Mouse (Mus musculus) intestine, embryonic 15.5 days (tissue): ENCODE data around the gene Actn1. TPM values are rescaled to one million over a fixed set of nuclear protein-coding genes. Genes with fewer than 3 reads are reported as not detected.
A peak's percentile ranks its signal among the peaks of the same experiment; 100 is the strongest.

Experiments
- ATAC-seq: fragments of 200-750 bp; cut with Nextera tagmentation; 2 replicates; pipeline ENCODE4 v1.8.0; 2017; ENCODE audit warnings: moderate TSS enrichment, moderate library complexity
- H3K27ac ChIP-seq: fragments of 300-500 bp; sonication (generic); 2 replicates; pipeline ENCODE4 v1.5.1; 2015; ENCODE audit warnings: mild to moderate bottlenecking, inconsistent platforms
- H3K27me3 ChIP-seq: fragments of 300-500 bp; sonication (generic); replicated peaks from 2 replicates; pipeline ENCODE4 v1.6.1; 2015; ENCODE audit warnings: inconsistent platforms
- H3K36me3 ChIP-seq: fragments of 300-500 bp; sonication (generic); 2 replicates; pipeline ENCODE4 v1.6.1; 2015; ENCODE audit warnings: inconsistent platforms
- H3K4me1 ChIP-seq: fragments of 300-500 bp; sonication (generic); replicated peaks from 2 replicates; pipeline ENCODE4 v1.6.1; 2015; ENCODE audit warnings: inconsistent platforms
- H3K4me2 ChIP-seq: fragments of 300-500 bp; sonication (generic); replicated peaks from 2 replicates; pipeline ENCODE4 v1.6.1; 2015; ENCODE audit warnings: mild to moderate bottlenecking, inconsistent platforms
- H3K4me3 ChIP-seq: fragments of 300-500 bp; sonication (generic); replicated peaks from 2 replicates; pipeline ENCODE4 v1.5.1; 2015; ENCODE audit warnings: inconsistent platforms
- H3K9ac ChIP-seq: fragments of 300-500 bp; sonication (generic); 2 replicates; pipeline ENCODE4 v1.6.1; 2015; ENCODE audit warnings: inconsistent platforms
- H3K9me3 ChIP-seq: fragments of 300-500 bp; sonication (generic); 2 replicates; pipeline ENCODE4 v1.6.1; 2016; ENCODE audit warnings: inconsistent platforms
- WGBS: fragments of 180-500 bp; shearing (Covaris S2); methylation state at CpG from one replicate; pipeline ENCODE4 v1.1.7; 2015; 5-methylcytosine and 5-hydroxymethylcytosine counted together
- polyA plus RNA-seq: library from polyadenylated mRNA; unstranded; fragments of >200 nt; fragmentation: Nextera tagmentation; extraction: Ambion mirVana; gene quantifications from 2 replicates; pipeline ENCODE4 v1.2.1, GENCODE M21; 2015

The Actn1 gene
- polyA plus RNA-seq, 1 experiment from 2014 or later, result 53.6 TPM

DNA sequence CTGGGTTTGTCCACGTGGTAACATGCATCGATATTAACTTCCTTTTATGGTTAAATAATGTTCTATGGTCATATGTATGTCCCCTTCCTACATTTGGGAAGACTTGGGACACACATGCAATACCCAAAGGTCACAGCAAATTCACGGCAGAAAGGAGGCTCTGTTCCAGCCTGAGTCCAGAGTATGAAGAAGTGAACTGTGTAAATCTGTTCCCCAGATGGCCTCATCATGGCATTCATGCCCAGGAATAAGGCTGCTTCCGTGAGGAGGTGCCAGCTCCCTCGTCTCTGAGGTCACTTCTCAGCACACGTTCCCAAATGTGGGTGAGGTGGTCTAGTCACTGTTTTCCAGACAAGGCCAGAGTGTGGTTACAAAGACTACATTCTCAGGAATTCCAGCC, 122.9 kb downstream of the Actn1 start:
- Histone ChIP-seq H3K4me1 (0 out of 2 replicates have a peak, but pooled peaks cover 2% of the 10 kb centered on the region), H3K36me3 (no peaks in the 10 kb centered on the region), H3K4me2 (no peak overlapping the region), H3K9me3 (no peaks in the 10 kb centered on the region), H3K9ac (no peak overlapping the region), H3K4me3 (no peak overlapping the region), H3K27me3 (no peaks in the 10 kb centered on the region), H3K27ac (no peak overlapping the region)
- 88% methylated on average over 6 of the region's 6 CpGs for WGBS
- no peak for ATAC-seq

DNA sequence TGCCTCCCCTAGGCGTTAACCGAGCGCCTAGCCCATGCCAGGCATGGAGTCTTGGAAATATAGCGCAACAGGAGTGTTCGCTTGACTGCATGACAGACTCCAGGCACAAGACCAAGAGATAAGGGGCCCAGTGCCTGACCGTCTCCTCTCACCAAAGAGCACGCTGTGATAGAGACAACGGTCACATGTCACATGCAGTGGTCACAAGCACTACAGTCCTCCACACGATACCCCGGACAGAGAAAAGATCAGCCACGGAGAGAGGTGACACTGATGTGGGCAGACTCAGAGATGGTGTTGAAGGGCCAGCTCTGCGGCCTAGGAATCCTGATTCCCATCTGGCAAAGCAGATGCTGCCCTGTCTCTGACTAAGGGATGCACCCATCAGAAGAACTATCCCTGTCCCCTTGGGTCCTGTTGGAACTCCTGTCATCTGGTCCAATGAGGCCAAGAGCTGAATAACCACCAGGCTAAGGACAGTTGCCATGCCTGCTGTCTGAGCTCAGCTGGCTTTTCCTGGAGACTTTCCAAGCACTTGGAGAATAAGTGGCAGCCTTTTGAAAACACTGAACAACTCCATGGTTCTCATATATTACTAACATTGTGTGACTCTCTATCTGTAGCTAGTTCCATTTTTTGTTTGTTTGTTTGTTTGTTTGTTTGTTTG, 123.8 kb downstream of the Actn1 start:
- no peak overlapping the region for H3K9ac ChIP-seq
- no peak for ATAC-seq
- H3K4me2 ChIP-seq, result no peak overlapping the region
- no peak overlapping the region for H3K27ac ChIP-seq
- peaks cover 9% of the 10 kb centered on the region for H3K4me1 ChIP-seq
- 84% methylated on average over 12 of the region's 12 CpGs for whole genome bisulfite sequencing
- no peaks in the 10 kb centered on the region for H3K9me3 ChIP-seq
- H3K4me3 ChIP-seq, result no peak overlapping the region
- H3K27me3 ChIP-seq, result no peaks in the 10 kb centered on the region
- H3K36me3 ChIP-seq, result no peaks in the 10 kb centered on the region

DNA sequence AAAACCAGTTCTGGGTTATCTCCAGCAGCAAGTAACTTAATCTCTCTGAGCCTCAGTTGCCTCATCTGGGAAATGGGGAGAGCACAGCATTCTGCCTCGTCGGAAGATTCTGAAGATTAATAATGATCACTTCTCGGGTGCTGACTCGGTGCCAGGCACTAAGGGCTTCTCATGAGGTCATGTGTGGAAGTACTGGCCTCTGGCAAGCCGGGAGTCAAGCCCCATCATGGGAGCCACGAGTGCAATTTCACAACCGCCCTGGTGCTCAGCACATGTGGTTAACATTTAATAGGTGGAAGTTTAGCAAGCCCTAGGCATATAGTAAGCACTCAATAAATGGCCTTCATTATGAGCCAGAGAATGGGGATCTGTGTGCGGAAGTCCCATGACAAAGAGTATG, 125.0 kb downstream of the Actn1 start:
- Histone ChIP-seq H3K9ac (no peak overlapping the region), H3K27ac (no peak overlapping the region), H3K4me2 (no peak overlapping the region), H3K9me3 (no peaks in the 10 kb centered on the region), H3K27me3 (no peaks in the 10 kb centered on the region), H3K4me3 (no peak overlapping the region), H3K4me1 (peaks cover 18% of the 10 kb centered on the region), H3K36me3 (no peaks in the 10 kb centered on the region)
- ATAC-seq, result no peak
- WGBS, result 87% methylated on average over 8 of the region's 8 CpGs

DNA sequence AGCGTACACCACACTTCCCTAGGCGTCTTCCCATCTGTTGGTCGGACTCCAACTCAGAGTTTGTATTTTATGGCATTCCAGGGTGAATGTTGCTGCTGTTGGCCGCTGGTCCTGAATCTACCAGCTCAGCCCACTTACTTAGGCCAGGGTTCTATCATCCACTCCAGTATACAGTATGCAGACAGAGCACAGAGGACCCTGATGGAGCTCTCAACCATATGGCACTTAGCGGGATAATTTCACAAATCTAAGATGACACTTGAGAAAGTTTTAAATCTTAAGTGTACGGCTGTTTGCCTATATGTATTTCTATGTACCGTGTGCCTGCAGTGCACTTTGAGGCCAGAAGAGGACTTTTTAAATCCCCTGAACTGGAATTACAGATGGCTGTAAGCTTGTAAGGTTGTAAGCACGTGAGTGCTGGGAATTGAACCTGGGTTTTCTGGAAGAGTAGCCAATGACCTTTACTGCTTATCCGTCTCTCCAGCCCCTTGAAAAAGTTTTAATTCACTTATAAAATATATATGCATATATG, 127.1 kb downstream of the Actn1 start:
- no peaks in the 10 kb centered on the region for H3K36me3 ChIP-seq
- no peak overlapping the region for H3K9ac ChIP-seq
- peaks cover 31% of the 10 kb centered on the region for H3K4me1 ChIP-seq
- no peaks in the 10 kb centered on the region for H3K27me3 ChIP-seq
- WGBS, result 41% methylated on average over 9 of the region's 9 CpGs
- H3K9me3 ChIP-seq, result no peaks in the 10 kb centered on the region
- ATAC-seq, result peak; percentile 22
- H3K4me3 ChIP-seq, result peak overlapping the region; percentile 62; the same call in 1 of the 2 replicates
- H3K27ac ChIP-seq, result peak overlapping the region; percentile 98; the same call in 1 of the 2 replicates
- H3K4me2 ChIP-seq, result no peak overlapping the region

DNA sequence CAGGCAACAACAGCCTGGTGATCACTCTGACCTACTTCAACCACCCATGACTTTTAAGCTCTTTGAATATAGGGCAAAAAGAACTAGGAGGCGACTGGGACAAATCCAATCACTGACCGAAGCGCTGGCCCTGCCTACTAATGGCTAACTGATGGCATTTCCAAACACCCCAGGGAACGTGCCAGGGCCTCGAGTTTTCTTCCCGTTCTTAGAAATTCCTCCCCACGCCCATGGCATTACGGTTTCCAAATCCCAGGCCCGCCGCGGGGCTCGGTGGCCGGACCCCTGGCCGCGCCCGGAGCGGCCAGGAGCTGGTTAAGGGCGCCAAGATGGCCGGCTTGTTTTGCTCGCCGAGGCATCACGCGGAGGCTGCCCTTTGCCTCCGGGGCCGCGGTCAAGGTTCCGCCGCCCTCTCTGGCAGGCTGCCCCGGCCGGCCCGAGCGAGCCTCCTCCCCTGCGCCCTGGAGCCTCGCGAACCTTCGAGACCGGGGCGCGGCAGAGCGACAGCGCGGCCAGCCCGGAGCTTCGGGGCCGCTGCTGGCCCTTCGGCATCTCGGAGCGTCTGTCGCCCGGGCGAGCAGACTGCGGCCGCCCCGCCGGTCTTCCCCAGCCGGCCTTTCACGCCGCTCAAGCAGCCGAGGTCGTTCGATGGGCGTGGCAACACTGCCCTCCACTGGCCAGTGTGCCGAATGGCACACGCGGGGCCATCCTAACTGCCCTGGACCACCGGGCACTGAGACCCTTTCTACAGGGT, 127.7 kb downstream of the Actn1 start:
- no peaks in the 10 kb centered on the region for H3K36me3 ChIP-seq
- H3K9ac ChIP-seq, result peak overlapping the region; percentile 94
- H3K9me3 ChIP-seq, result no peaks in the 10 kb centered on the region
- H3K27me3 ChIP-seq, result no peaks in the 10 kb centered on the region
- H3K4me3 ChIP-seq, result peak overlapping the region; percentile 62
- WGBS, result under 1% methylated on average over 66 of the region's 66 CpGs
- peak overlapping the region; percentile 98 for H3K27ac ChIP-seq
- H3K4me1 ChIP-seq, result peaks cover 31% of the 10 kb centered on the region
- H3K4me2 ChIP-seq, result peak overlapping the region; percentile 78
- peak; percentile 87 for ATAC-seq

DNA sequence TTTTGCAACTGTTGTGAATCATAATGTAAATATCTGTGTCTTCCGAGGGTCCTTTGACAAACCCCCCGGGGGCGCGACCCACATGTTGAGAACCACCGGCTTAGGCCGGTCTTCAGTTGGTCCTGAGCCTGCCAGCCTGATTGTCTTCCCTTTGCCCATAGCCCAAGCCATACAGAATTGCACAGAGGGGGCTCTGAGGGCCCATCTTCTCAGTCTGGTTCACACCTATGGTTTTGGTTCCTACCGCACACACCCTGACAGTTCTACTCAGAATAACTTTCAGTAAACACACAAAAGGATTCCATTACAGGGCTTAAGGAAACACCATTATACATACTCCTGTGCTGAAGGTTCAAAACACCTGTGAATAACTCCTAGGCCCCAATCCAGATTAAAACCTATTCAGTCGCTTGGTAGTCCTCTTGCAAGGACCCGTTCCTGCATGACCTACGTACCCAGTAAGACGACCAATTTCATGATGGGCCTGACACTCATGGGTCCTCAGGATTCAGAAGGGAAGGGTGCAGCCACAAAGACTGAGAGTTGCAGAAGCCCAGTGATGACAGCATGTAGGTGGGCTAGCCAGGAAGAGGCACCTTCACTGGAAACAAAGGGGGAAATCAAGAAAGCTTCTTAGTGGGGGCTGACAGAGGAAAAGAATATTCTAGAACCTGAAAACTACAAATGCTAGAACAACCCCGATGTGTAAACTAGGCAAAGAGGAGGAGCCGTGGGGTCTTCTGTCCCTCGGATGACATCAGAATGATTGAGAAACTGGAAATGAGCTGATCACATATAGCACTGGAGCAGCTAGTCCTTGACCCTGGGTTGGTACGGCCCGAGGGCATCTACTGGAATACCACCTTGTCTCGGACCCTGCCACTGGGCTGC, 128.6 kb downstream of the Actn1 start:
- ATAC-seq, result 0 out of 2 replicates have a peak, but pooled peaks have one; percentile 1
- Histone ChIP-seq H3K4me1 (peaks cover 31% of the 10 kb centered on the region), H3K27me3 (no peaks in the 10 kb centered on the region), H3K9ac (peak overlapping the region; percentile 94), H3K4me2 (peak overlapping the region; percentile 78), H3K9me3 (no peaks in the 10 kb centered on the region), H3K4me3 (peak overlapping the region; percentile 62), H3K36me3 (no peaks in the 10 kb centered on the region), H3K27ac (peak overlapping the region; percentile 98)
- WGBS, result 43% methylated on average over 17 of the region's 17 CpGs

DNA sequence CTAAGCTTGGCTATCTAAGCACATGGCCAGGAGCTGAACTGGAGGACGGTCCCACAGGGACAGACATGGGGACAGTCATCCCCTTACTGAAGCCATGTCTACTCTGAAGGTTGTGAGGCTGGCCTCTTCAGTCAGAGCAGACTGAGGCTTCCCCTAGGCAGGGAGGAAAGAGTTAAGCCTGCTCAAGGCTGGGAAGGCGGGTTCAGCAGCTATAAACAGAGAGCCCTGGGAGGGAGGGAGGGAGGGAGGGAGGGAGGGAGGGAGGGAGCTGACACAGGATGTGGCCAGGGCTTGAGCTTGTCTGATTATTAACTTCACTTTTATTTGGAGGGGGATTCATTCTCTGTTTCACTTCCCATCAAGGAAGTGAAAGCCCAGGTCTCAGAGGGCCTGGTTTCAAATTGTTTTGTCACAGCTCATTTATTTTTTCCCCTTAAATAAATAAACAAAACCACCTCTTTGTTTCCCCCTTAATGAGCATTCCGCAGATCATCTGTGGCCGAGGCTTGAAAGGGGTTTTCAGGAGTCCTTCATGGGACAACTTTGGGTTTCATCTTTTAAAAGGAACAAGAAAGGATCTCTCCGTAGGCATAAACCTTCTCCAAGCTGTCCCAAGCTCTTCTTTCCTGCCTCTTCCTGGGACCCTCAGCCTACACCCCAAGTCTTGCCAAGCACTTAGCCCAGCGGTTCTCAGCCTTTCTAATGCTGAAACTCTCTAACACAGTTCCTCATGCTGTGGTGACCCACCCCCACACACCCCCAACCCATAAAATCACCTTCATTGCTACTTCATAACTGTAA, 129.4 kb downstream of the Actn1 start:
- H3K4me3 ChIP-seq, result peak overlapping the region; percentile 5; the same call in 1 of the 2 replicates
- peak; percentile 79 for ATAC-seq
- no peaks in the 10 kb centered on the region for H3K36me3 ChIP-seq
- H3K9ac ChIP-seq, result peak overlapping the region; percentile 94
- peaks cover 33% of the 10 kb centered on the region for H3K4me1 ChIP-seq
- 10% methylated on average over 5 of the region's 6 CpGs for WGBS
- no peaks in the 10 kb centered on the region for H3K27me3 ChIP-seq
- peak overlapping the region; percentile 78 for H3K4me2 ChIP-seq
- no peaks in the 10 kb centered on the region for H3K9me3 ChIP-seq
- H3K27ac ChIP-seq, result peak overlapping the region; percentile 98

DNA sequence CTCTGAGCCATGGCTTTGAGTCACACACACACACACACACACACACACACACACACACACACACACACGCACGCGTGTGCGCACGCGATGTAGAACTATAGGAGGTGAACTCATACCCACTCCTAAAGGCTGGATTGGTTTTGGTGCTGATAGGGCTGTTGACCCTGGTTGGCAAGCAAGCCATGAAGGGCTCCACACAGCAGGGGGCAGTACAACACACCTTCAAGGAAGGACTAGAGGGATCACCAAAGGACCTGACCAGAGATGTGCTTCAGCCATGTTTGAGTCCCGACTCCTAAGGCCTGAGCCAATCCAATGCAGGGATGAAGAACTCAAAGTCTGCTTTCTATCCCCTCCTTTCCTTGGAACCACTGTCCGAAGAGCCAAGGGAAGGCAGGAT, 130.6 kb downstream of the Actn1 start:
- no peaks in the 10 kb centered on the region for H3K27me3 ChIP-seq
- peaks cover 43% of the 10 kb centered on the region for H3K4me1 ChIP-seq
- no peaks in the 10 kb centered on the region for H3K36me3 ChIP-seq
- peak overlapping the region; percentile 98 for H3K27ac ChIP-seq
- no peak overlapping the region for H3K4me3 ChIP-seq
- 95% methylated on average over 8 of the region's 8 CpGs for WGBS
- H3K4me2 ChIP-seq, result peak overlapping the region; percentile 45
- H3K9ac ChIP-seq, result no peak overlapping the region
- no peaks in the 10 kb centered on the region for H3K9me3 ChIP-seq
- ATAC-seq, result no peak

DNA sequence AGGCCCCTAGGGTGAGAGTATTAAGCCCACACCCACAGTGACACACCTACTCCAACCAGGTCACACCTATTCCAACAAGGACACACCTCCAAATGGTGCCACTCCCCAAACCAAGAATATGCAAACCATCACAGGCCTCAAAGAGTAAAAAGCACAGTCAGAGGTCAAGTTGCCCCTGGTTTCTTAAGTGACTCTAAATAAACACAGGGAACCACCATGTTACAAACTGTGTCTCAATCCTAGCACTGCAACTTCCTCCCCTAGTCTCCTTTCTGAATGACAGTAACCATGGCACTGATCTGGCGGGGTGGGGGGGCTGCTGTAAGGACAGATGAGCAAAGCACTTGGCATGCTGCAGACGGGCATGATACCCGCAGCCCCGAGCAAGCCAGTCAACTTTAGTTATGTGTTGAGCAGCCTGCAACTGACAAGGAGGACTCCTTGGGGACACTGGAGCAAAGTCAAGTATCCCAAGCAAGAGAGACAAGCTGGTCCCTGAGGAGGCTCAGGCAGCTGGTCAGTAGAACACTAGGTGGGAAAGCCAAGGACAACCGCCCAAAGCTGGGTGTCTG, 132.9 kb downstream of the Actn1 start:
- Histone ChIP-seq H3K9me3 (no peaks in the 10 kb centered on the region), H3K9ac (no peak overlapping the region), H3K36me3 (no peaks in the 10 kb centered on the region), H3K27me3 (no peaks in the 10 kb centered on the region), H3K27ac (no peak overlapping the region), H3K4me3 (no peak overlapping the region), H3K4me2 (no peak overlapping the region), H3K4me1 (peaks cover 63% of the 10 kb centered on the region)
- WGBS, result 80% methylated on average over 5 of the region's 5 CpGs
- no peak for ATAC-seq

DNA sequence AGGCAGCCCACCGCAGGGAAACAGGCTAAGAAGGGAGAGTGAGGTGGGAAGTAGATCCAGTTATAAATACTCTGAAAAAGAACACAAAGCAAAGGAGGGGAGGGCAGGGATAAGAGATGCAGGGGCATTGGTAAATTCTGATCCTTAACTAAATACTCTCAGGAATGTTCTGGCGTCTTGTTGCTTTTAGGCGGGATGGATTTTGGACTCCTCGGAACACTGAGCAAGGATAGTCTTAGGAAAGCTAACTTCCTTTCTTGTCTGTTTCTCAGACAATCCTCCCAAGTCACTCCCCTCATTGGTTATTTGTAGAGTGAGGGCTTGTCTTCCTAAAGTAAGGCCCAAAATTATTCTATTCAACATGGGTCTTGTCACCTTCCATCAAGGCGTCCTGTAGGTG, 134.9 kb downstream of the Actn1 start:
- Histone ChIP-seq H3K4me3 (no peak overlapping the region), H3K27me3 (no peaks in the 10 kb centered on the region), H3K27ac (no peak overlapping the region), H3K4me2 (no peak overlapping the region), H3K4me1 (peaks cover 54% of the 10 kb centered on the region), H3K36me3 (0 out of 2 replicates have a peak, but pooled peaks cover 4% of the 10 kb centered on the region), H3K9me3 (no peaks in the 10 kb centered on the region), H3K9ac (no peak overlapping the region)
- no peak for ATAC-seq
- 73% methylated on average over 5 of the region's 5 CpGs for WGBS

DNA sequence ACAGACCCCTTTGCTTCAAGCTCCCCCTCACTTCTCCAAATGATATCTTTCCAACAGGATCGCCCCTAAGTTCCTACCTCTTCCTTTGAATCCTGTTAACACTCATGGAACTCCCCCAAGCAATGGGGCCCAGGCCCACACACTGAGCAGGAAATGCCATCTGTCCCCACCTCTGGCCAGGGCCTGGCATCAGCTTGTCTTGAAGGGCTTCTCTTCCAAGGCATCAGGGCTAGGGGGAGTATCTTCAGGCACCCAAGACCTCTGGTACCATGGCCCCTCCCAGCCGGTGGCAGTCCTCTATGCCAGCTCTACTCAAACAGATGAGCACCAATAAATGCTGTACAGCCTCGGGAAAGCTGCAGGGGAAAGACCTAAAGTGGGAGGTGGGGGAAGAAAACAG, 135.4 kb downstream of the Actn1 start:
- peak overlapping the region; percentile 90 for H3K27ac ChIP-seq
- H3K27me3 ChIP-seq, result no peaks in the 10 kb centered on the region

More for the DNA sequence above, 135.4 kb downstream of the Actn1 start:
- Histone ChIP-seq H3K4me3 (no peak overlapping the region), H3K4me1 (peaks cover 49% of the 10 kb centered on the region), H3K9me3 (no peaks in the 10 kb centered on the region), H3K9ac (no peak overlapping the region), H3K36me3 (0 out of 2 replicates have a peak, but pooled peaks cover 4% of the 10 kb centered on the region), H3K4me2 (no peak overlapping the region)
- whole genome bisulfite sequencing, result 63% methylated on average over 3 of the region's 3 CpGs
- ATAC-seq, result no peak
